Mouse (Mus musculus) hematopoietic multipotent progenitor cell, adult 10-12 weeks (in vitro differentiated cells): ENCODE measurements around the gene Dennd2c. TPM values are rescaled to one million over a fixed set of nuclear protein-coding genes. Genes with fewer than 3 reads are reported as not detected.

Experiments
- polyA plus RNA-seq: library from polyadenylated mRNA; stranded (reverse); fragments of >175 nt; gene quantifications from 2 replicates; pipeline ENCODE4 v1.2.3, GENCODE M21; 2012; ENCODE audit warnings: low replicate concordance

Gene Dennd2c
- polyA plus RNA-seq: 0.03 and 0.59 TPM in 2 replicates

DNA sequence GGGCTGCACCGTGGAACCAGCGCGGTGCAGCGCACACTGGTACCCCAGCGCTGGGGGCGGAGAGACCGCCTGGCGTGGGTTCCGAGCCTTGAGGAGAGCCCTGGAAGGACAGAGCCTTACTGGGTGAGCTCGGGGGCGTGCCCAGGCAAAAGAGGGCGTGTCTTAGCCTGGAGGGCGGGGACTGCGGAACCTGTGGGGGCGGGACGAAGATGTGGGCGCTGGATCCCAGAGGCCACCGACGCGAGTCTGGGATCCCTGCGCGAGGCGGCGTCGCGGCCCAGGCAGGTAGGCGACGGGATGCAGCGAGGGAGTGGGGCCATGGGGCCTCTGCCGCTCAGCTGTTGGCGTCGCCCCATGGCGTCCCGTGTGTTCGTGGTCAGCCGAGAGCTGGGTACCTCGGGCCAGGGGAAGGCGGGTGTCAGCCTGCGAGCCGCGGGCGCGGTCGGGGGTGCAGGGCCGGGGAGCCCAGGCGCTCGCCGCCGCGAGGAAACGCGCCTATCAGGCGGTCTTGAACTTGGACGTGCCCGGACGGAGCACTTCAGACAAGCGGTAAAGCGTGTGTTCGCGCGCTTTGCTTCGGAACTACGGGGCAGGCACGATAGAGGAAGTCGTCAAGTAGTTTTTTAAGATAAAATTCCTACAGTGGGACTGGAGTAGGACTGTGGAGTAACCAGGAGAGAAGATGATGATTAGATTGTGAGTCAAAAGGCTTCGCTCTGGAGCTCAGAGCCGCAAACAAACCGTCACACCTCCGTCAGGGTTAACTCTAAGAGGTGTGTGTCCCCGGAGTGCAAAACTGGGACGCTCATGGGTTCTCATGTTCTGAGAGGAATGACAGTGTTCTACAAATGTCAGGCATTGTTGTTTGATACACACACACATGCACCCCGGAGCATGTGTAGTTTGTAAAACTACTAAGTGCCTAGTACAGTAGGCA, at the start of gene Dennd2c:
Gene Dennd2c (plus strand): TSS at position 151 of the 937 bp plus-strand sequence.

DNA sequence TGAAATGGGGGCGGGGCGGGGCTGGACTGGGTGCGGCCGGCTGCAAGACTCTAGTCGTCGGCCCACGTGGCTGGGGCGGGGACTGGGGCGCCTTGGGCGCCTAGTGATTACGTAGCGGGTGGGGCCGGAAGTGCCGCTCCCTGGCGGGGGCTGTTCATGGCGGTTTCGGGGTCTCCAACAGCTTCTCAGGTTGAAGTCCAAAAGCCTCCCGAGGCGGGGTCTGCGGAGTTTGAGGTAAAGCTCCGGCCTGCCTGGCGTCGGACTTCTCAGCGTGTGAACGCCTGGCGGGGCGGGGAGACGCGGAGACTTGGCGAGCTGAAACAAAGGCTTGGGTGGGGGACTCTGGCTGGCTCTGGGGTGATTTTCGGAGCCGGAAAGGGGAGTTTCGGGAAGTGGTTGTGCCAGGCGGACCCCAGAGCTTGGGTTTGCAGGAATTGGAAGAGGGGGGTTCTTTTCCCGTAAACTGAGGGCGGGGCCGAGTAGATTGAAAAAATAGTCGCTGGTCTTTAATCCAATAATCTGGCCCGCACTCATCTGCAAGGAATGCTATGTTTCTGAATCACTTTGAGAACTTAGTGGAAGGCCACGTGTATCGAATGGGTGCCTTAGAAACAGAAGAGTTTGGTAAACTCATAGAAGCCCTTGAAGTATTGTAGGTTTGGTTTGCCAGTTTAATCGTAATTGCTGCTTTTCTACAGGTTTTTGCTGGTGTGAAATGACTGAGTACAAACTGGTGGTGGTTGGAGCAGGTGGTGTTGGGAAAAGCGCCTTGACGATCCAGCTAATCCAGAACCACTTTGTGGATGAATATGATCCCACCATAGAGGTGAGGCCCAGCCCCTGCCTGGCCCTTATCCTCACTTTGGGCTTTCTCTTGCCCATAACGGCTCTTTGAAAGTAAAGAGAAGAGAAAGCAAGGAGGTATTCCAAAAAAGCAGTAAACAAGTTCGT, 43.9 kb upstream of the Dennd2c start, which contains the start of gene Nras:
Gene Nras (plus strand): TSS at position 79 of the 951 bp plus-strand sequence.

DNA sequence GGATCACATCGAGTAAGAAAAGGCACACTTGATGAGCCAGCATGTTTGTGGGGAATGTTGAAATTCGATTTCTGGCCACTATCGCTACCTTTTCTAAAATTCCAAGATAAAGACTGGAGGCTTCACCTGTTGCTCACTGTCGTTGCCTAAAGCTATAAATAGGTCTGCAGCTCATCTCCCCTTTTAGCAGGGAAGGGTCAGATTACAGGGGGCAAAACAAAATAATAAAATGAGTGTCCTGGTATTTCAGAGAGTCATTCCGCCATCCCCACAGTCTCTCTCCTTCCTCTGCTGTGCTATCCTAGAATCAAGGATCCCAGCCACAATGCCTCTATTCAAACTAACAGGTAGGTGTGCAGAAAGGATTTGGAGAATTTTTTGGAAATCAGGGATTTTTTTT, 28.6 kb upstream of the Dennd2c start, which contains the start of gene Ampd1:
Gene Ampd1 (plus strand): TSS at position 244 of the 400 bp plus-strand sequence.

DNA sequence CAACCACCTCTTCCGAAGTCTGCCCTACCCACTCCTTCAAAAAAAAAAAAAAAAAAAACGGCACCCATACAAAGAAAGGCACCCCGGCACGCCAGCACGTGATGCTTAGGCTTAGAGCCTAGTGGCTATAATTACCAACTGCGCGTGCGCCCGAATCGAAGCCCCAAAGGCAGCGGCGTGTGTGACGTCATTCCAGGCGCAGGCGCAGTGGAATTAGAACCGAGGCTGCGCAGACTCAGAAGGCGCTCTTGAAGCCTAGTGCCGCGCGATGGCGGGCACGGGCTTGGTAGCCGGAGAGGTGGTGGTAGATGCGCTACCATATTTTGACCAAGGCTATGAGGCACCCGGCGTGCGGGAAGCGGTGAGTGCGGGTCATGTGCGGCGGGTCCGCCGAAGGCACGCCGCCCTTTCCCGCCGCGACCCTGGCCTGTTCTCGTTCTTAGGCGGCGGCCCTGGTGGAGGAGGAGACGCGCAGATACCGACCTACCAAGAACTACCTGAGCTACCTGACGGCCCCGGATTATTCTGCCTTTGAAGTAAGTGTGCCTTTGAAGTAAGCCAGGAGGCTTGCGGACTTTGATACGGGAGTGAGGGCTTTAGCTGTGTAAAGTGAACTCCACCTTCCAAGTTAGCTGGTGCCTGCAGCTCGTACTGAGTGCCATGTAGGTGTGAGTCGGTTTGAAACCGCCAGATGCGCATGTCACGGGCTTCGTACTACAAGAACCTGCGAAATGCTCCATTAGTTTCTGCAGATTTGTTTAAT, 69.3 kb downstream of the Dennd2c start, which contains the start of gene Bcas2:
Gene Bcas2 (plus strand): TSS at position 151 of the 763 bp plus-strand sequence.

Other genes with a start within 250 kb of the Dennd2c start
- not detected in 2 replicates for gene Sycp1, start 166.5 kb upstream of the Dennd2c start, polyA plus RNA-seq
- gene Nr1h5, start 138.5 kb upstream of the Dennd2c start, polyA plus RNA-seq: not detected in 2 replicates
- gene Sike1, start 106.9 kb upstream of the Dennd2c start, polyA plus RNA-seq: 9.1 and 13.3 TPM in 2 replicates
- gene Csde1, start 82.2 kb upstream of the Dennd2c start, polyA plus RNA-seq: 6.7 and 17.6 TPM in 2 replicates
- 4.2 and 4.6 TPM in 2 replicates for gene Nras, start 44.3 kb upstream of the Dennd2c start, polyA plus RNA-seq
- 0.05 and 0.44 TPM in 2 replicates for gene Ampd1, start 28.6 kb upstream of the Dennd2c start, polyA plus RNA-seq
- 48.3 and 91.5 TPM in 2 replicates for gene Bcas2, start 69.1 kb downstream of the Dennd2c start, polyA plus RNA-seq
- 4.8 and 5.5 TPM in 2 replicates for gene Trim33, start 176.7 kb downstream of the Dennd2c start, polyA plus RNA-seq